Mouse (Mus musculus) hematopoietic multipotent progenitor cell, adult 10-12 weeks (in vitro differentiated cells): ENCODE results near the gene Calcr. TPM values are rescaled to one million over a fixed set of nuclear protein-coding genes. Genes with fewer than 3 reads are reported as not detected.

Source experiments
- polyA plus RNA-seq: library from polyadenylated mRNA; stranded (reverse); fragments of >175 nt; gene quantifications from 2 replicates; pipeline ENCODE4 v1.2.3, GENCODE M21; 2012; ENCODE audit warnings: low replicate concordance

The Calcr gene
- polyA plus RNA-seq, result not detected in 2 replicates

DNA sequence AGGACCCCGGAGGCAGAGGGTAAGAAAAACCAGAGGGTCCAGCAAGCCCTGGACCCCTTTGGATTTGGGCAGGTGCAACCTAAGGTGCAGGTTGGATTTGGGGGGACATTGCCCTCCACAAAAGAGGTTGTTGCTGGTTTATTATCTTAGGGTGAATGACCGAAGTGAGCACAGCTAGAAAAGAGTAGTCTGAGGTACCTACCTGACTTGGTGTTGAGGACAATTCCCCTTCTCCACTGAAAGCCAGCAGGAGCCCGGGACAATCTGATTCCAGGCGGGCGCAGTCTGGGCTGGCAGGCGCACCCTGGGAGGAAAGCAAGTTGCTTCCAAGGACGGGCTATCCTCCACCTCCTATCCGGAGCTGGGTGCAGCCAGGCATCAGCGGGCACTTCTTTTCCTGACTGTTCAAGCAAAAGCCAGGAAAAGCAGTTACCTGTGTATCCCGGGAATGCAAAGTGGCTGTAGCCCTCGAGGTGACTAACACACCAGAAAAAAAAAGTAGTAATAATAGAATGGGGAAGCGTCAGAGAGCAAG, at the start of gene Calcr:
Calcr (minus strand) TSS at position 485 of the 535 bp plus-strand sequence.

Other genes starting within 250 kb of the Calcr start
- gene Tfpi2, start 224.2 kb upstream of the Calcr start, polyA plus RNA-seq, result not detected in 2 replicates
- gene Gngt1, start 229.1 kb upstream of the Calcr start, polyA plus RNA-seq, result not detected in 2 replicates
- gene Gng11, start 239.2 kb upstream of the Calcr start, polyA plus RNA-seq, result 0.72 and 1.8 TPM in 2 replicates